Mouse (Mus musculus) neural tube, embryonic 14.5 days (tissue): ENCODE measurements at regions not wholly inside any gene's neighbourhood (a gene's known extent, or its start where the extent isn't known, plus 50 kb on each side); places are given as distances from the start of the nearest gene placed in this dataset.
"Not testable (repeated sequence)": the region's sequence is repeated elsewhere in the genome, so short reads cannot be mapped to it uniquely, and the experiment has no call there.

ENCODE experiments used
- ATAC-seq: fragments of 200-750 bp; cut with Nextera tagmentation; 2 replicates; pipeline ENCODE4 v1.8.0; 2017; ENCODE audit warnings: low read depth, mild to moderate bottlenecking, moderate TSS enrichment, moderate library complexity
- H3K27ac ChIP-seq: fragments of 300-500 bp; sonication (generic); 2 replicates; pipeline ENCODE4 v1.5.1; 2014; ENCODE audit warnings: low read depth, mild to moderate bottlenecking, control low read depth, low read length, moderate library complexity, mixed read lengths
- H3K27me3 ChIP-seq: fragments of 300-500 bp; sonication (generic); 2 replicates; pipeline ENCODE4 v1.6.1; 2014; ENCODE audit warnings: low read length; ENCODE audit not compliant: control insufficient read depth, insufficient read depth
- H3K36me3 ChIP-seq: fragments of 300-500 bp; sonication (generic); 2 replicates; pipeline ENCODE4 v1.6.1; 2014; ENCODE audit warnings: low read length, mixed read lengths; ENCODE audit not compliant: control insufficient read depth, insufficient read depth
- H3K4me1 ChIP-seq: fragments of 300-500 bp; sonication (generic); 2 replicates; pipeline ENCODE4 v1.6.1; 2014; ENCODE audit warnings: low read length; ENCODE audit not compliant: control insufficient read depth, insufficient read depth
- H3K4me2 ChIP-seq: fragments of 300-500 bp; sonication (generic); 2 replicates; pipeline ENCODE4 v1.6.1; 2014; ENCODE audit warnings: mild to moderate bottlenecking, low read depth, low read length, control low read depth
- H3K4me3 ChIP-seq: fragments of 300-500 bp; sonication (generic); 2 replicates; pipeline ENCODE4 v1.5.1; 2014; ENCODE audit warnings: low read depth, low read length, control low read depth, mixed read lengths
- H3K9ac ChIP-seq: fragments of 300-500 bp; sonication (generic); replicated peaks from 2 replicates; pipeline ENCODE4 v1.6.1; 2014; ENCODE audit warnings: low read depth, mild to moderate bottlenecking, control low read depth, low read length, mixed read lengths
- H3K9me3 ChIP-seq: fragments of 300-500 bp; sonication (generic); 2 replicates; pipeline ENCODE4 v1.6.1; 2016; ENCODE audit warnings: low read length; ENCODE audit not compliant: control insufficient read depth
- WGBS: fragments of 180-500 bp; shearing (Covaris S2); extraction: QIAGEN DNeasy Blood & Tissue Kit; methylation state at CpG from one replicate; pipeline ENCODE4 v1.1.7; 2014; 5-methylcytosine and 5-hydroxymethylcytosine counted together

GRCm38 (mm10) chr7:116609906-116610305 lies 105.7 kb downstream of the Nucb2 start:
- ATAC-seq = no peak
- Histone ChIP-seq H3K4me2 (no peak overlapping the region), H3K27ac (no peak overlapping the region), H3K9ac (no peak overlapping the region), H3K36me3 (no peaks in the 10 kb centered on the region), H3K4me3 (no peak overlapping the region), H3K4me1 (no peaks in the 10 kb centered on the region), H3K27me3 (no peaks in the 10 kb centered on the region), H3K9me3 (no peaks in the 10 kb centered on the region)
- WGBS = 73% methylated on average over 12 of the region's 12 CpGs

DNA sequence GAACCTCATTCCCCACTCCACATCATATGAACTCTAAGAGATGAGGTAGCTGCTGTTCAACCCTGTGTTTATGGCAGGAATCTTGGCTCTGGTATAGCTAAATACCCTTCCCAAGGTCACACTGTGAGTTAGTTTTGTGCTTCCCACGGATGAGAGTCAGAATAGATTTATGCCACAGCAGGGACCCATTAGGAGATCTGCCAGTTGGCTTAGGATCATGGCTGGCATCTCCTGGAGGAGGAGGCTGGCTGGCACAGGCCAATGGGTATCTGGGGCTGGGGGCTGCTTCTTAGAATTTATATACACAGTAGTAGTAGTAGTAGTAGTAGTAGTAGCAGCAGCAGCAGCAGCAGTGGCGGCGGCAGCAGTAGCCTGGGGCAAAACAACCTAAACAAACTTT lies 111.8 kb downstream of the Nucb2 start:
- Histone ChIP-seq H3K9ac (no peak overlapping the region), H3K27me3 (no peaks in the 10 kb centered on the region), H3K27ac (no peak overlapping the region), H3K36me3 (no peaks in the 10 kb centered on the region), H3K4me3 (no peak overlapping the region), H3K4me1 (0 out of 2 replicates have a peak, but pooled peaks cover 3% of the 10 kb centered on the region), H3K9me3 (no peaks in the 10 kb centered on the region), H3K4me2 (no peak overlapping the region)
- 59% methylated on average over 3 of the region's 3 CpGs for WGBS
- ATAC-seq = peak; percentile 71

GRCm38 (mm10) chr7:116619636-116620035 lies 115.5 kb downstream of the Nucb2 start:
- Histone ChIP-seq H3K9ac (no peak overlapping the region), H3K4me2 (no peak overlapping the region), H3K9me3 (no peaks in the 10 kb centered on the region), H3K4me1 (0 out of 2 replicates have a peak, but pooled peaks cover 3% of the 10 kb centered on the region), H3K27ac (no peak overlapping the region), H3K4me3 (no peak overlapping the region), H3K27me3 (no peaks in the 10 kb centered on the region), H3K36me3 (no peaks in the 10 kb centered on the region)
- no peak for ATAC-seq
- WGBS = 75% methylated on average over 2 of the region's 2 CpGs

DNA sequence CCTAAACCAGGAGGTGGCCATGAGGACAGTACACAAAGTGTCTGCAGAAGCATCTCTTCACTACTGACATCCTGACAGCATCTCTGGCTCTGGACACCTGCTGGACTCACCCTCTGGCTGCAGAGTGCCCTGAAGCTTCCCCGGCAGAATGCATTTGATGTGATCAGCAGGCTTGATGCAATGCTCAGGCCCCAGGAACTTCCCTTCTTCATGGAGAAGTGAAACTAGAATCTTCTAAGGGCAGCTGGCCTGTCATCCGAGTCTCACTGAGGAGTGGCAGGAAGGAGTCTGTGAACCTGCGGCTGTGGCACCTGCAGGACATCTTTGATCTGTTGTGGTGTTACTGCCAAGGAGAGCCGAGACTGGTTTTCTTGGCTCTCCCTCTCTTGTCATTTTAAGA lies 116.2 kb downstream of the Nucb2 start:
- Histone ChIP-seq H3K9me3 (no peaks in the 10 kb centered on the region), H3K36me3 (no peaks in the 10 kb centered on the region), H3K27ac (no peak overlapping the region), H3K27me3 (no peaks in the 10 kb centered on the region), H3K4me2 (no peak overlapping the region), H3K4me1 (0 out of 2 replicates have a peak, but pooled peaks cover 3% of the 10 kb centered on the region), H3K4me3 (no peak overlapping the region), H3K9ac (no peak overlapping the region)
- WGBS = 78% methylated on average over 4 of the region's 4 CpGs
- no peak for ATAC-seq

DNA sequence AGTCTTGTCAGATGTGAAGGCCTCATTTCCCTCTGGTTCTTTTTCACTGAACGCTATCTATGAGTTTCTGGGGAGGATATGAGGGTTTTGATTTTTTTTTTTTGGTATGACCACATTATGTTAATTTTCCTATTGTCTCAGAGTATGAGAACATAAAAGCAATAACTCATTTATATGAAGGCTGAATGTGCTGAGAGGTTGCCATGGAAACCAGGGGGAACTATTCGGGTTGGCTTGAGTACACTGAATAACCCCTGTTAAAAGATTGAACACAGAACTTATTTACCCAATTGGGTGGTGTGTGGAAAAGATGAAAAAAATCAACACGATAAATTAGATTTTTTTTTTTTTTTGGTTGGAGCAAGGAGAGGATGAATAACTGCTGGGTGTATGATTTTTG lies 129.0 kb downstream of the Nucb2 start:
- Histone ChIP-seq H3K4me1 (no peaks in the 10 kb centered on the region), H3K9me3 (no peaks in the 10 kb centered on the region), H3K36me3 (no peaks in the 10 kb centered on the region), H3K4me3 (no peak overlapping the region), H3K4me2 (no peak overlapping the region), H3K9ac (no peak overlapping the region), H3K27me3 (no peaks in the 10 kb centered on the region), H3K27ac (no peak overlapping the region; the same call in 1 of the 2 replicates)
- WGBS = 60% methylated on average over 3 of the region's 3 CpGs
- ATAC-seq = no peak

DNA sequence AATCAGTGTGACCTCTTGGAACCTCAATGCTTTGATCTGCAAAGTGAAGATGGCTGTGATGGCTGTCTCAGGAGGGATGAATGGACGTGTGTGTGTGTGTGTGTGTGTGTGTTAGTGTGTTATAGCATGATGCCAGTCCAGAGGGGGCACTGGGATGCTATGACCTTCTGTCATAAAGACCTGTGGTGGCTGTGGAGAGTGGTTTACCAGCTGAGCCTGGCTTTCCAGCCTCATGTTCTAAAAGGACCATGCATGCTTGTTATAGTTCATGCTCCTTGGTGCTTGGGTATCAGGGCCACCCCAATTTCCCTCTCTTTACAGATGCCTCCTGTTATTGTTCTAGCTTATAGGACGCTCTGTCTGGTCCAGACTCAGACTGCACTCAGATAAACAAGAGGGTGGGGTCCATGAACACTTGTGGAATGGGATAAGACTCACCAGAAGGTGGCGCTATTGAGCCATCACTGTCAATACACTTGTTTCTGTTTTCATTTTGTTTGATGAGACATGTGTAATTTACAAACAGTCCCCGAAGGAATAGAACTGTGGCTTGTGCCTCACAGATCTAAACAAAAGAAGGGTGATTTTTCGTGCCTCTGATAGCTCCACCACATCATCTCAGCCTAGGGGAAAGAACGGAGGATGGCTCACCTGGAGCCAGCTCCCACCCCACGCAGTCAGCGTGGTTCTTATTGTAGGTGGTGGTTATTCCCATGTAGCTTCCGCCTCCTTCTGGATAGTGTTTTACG lies 140.9 kb downstream of the Nucb2 start:
- Histone ChIP-seq H3K9me3 (no peaks in the 10 kb centered on the region), H3K9ac (no peak overlapping the region), H3K27me3 (no peaks in the 10 kb centered on the region), H3K4me3 (no peak overlapping the region), H3K27ac (no peak overlapping the region), H3K36me3 (no peaks in the 10 kb centered on the region), H3K4me1 (no peaks in the 10 kb centered on the region), H3K4me2 (no peak overlapping the region)
- WGBS = 50% methylated on average over 10 of the region's 10 CpGs
- no peak for ATAC-seq

- H3K27me3 ChIP-seq = no peaks in the 10 kb centered on the region
- no peak for ATAC-seq
- no peak overlapping the region for H3K27ac ChIP-seq
- H3K9me3 ChIP-seq = no peaks in the 10 kb centered on the region
- 64% methylated on average over 10 of the region's 10 CpGs for WGBS
- no peaks in the 10 kb centered on the region for H3K36me3 ChIP-seq
- no peaks in the 10 kb centered on the region for H3K4me1 ChIP-seq
- H3K9ac ChIP-seq = no peak overlapping the region
- no peak overlapping the region for H3K4me3 ChIP-seq
- no peak overlapping the region for H3K4me2 ChIP-seq
Measured at GRCm38 (mm10) chr7:116654466-116654865, 150.3 kb downstream of the Nucb2 start.

DNA sequence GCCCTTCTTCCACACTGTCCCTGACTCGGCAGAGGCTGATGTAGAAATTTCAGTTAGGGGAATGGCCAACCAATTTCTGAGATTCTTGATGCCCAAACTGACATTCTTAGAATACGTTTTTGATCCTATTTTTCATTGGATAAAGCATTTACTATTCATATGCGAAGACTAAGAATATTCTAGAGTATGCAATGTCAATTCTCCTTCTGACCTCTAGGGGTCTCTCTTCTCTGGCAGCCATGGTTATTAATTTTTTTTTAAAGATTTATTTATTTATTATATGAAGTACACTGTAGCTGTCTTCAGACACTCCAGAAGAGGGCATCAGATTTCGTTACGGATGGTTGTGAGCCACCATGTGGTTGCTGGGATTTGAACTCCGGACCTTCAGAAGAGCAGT lies 152.9 kb downstream of the Nucb2 start:
- not testable (repeated sequence) for H3K27me3 ChIP-seq, H3K4me2 ChIP-seq, H3K36me3 ChIP-seq, H3K4me1 ChIP-seq, H3K4me3 ChIP-seq, H3K9me3 ChIP-seq, H3K9ac ChIP-seq, H3K27ac ChIP-seq, ATAC-seq
- 95% methylated on average over 6 of the region's 6 CpGs for WGBS

DNA sequence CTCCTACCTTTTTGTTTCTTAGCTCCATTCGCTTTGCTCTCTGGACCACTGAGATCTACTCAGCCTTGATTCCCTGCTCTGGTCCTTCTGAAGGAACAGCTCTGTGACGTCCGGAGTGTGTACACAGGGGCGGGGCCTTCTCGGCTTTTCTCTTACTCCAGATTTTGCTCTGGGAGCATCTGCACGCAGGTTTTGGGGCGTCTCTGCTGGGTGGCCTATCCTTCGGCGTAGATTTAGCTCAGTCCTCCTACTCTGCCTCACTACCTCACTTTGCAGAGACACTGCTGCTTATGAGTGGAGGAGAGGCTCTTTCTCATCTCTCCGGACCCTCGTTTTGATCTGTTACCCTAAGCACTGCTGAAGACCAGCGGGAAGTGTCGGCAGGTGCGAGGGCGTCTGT lies 161.4 kb downstream of the Nucb2 start:
- H3K36me3 ChIP-seq = no peaks in the 10 kb centered on the region
- no peaks in the 10 kb centered on the region for H3K4me1 ChIP-seq
- no peak overlapping the region for H3K9ac ChIP-seq
- H3K27me3 ChIP-seq = no peaks in the 10 kb centered on the region
- ATAC-seq = no peak
- H3K4me2 ChIP-seq = no peak overlapping the region
- H3K27ac ChIP-seq = no peak overlapping the region
- H3K4me3 ChIP-seq = no peak overlapping the region
- 93% methylated on average over 15 of the region's 15 CpGs for WGBS
- H3K9me3 ChIP-seq = no peaks in the 10 kb centered on the region
